Mouse (Mus musculus) stomach, embryonic 16.5 days (tissue): ENCODE data around the gene V1rd19. TPM values are rescaled to one million over a fixed set of nuclear protein-coding genes. Genes with fewer than 3 reads are reported as not detected.
"Not testable (repeated sequence)": the region's sequence is repeated elsewhere in the genome, so short reads cannot be mapped to it uniquely, and the experiment has no call there.

Source experiments
- ATAC-seq: fragments of 200-750 bp; cut with Nextera tagmentation; 2 replicates; pipeline ENCODE4 v1.8.0; 2017; ENCODE audit warnings: moderate number of reproducible peaks, moderate TSS enrichment; ENCODE audit not compliant: insufficient read depth, low FRiP score
- H3K27ac ChIP-seq: fragments of 300-500 bp; sonication (generic); 2 replicates; pipeline ENCODE4 v1.5.1; 2014; ENCODE audit warnings: low read length
- H3K27me3 ChIP-seq: fragments of 300-500 bp; sonication (generic); 2 replicates; pipeline ENCODE4 v1.6.1; 2014; ENCODE audit warnings: low read length, control low read depth, mixed read lengths; ENCODE audit not compliant: control insufficient read depth, insufficient read depth
- H3K36me3 ChIP-seq: fragments of 300-500 bp; sonication (generic); 2 replicates; pipeline ENCODE4 v1.6.1; 2014; ENCODE audit warnings: low read length; ENCODE audit not compliant: control insufficient read depth, insufficient read depth
- H3K4me1 ChIP-seq: fragments of 300-500 bp; sonication (generic); 2 replicates; pipeline ENCODE4 v1.6.1; 2014; ENCODE audit warnings: low read length, control low read depth, mixed read lengths; ENCODE audit not compliant: control insufficient read depth, insufficient read depth
- H3K4me2 ChIP-seq: fragments of 300-500 bp; sonication (generic); 2 replicates; pipeline ENCODE4 v1.6.1; 2014; ENCODE audit warnings: low read depth, low read length, mixed read lengths
- H3K4me3 ChIP-seq: fragments of 300-500 bp; sonication (generic); replicated peaks from 2 replicates; pipeline ENCODE4 v1.5.1; 2014; ENCODE audit warnings: mild to moderate bottlenecking, low read length
- H3K9ac ChIP-seq: fragments of 300-500 bp; sonication (generic); 2 replicates; pipeline ENCODE4 v1.6.1; 2014; ENCODE audit warnings: low read length
- H3K9me3 ChIP-seq: fragments of 300-500 bp; sonication (generic); replicated peaks from 2 replicates; pipeline ENCODE4 v1.6.1; 2016; ENCODE audit warnings: low read length, control low read depth; ENCODE audit not compliant: control insufficient read depth
- WGBS: fragments of 180-500 bp; shearing (Covaris S2); extraction: QIAGEN DNeasy Blood & Tissue Kit; methylation state at CpG from one replicate; pipeline ENCODE4 v1.1.7; 2014; 5-methylcytosine and 5-hydroxymethylcytosine counted together
- polyA plus RNA-seq: library from polyadenylated mRNA; unstranded; fragments of >200 nt; fragmentation: Nextera tagmentation; extraction: Ambion mirVana; gene quantifications from 2 replicates; pipeline ENCODE4 v1.2.1, GENCODE M21; 2015

The V1rd19 gene
- polyA plus RNA-seq, result not detected in 2 replicates

DNA sequence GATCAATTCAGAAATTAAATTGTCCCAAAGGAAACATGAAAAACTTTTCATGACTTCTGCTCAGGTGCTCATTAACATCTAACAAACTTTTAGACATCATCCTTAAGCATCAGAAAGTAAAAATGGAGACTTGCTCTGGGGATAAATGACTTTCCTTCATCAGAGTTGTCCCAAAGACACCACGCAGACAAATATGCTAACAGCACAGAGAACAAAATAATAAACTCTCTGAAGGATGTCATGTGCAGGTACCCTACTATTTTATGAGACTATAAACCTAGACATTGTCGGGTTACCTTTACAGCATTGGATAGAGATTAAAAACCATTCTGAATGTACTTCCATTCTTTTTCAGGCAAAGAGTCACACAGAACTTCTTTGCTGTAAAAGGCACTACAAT, at the start of gene V1rd19:
Gene V1rd19, plus strand, starts transcription at position 301 of the 400 bp plus-strand sequence.
- H3K9me3 ChIP-seq, result peaks cover 3% of the 10 kb centered on the region; the same call in 1 of the 2 replicates
- H3K9ac ChIP-seq, result no peak within 1 kb of the TSS
- H3K27me3 ChIP-seq, result no peaks in the 10 kb centered on the region
- H3K4me3 ChIP-seq, result no peak within 1 kb of the TSS
- no peaks in the 10 kb centered on the region for H3K36me3 ChIP-seq
- no peaks in the 10 kb centered on the region for H3K4me1 ChIP-seq
- H3K4me2 ChIP-seq, result no peak within 1 kb of the TSS
- 56% methylated on average over 2 of the region's 2 CpGs for WGBS
- no peak within 1 kb of the TSS for H3K27ac ChIP-seq
- no peak for ATAC-seq

GRCm38 (mm10) chr7:23968044-23968443, 33.4 kb upstream of the V1rd19 start:
- not testable (repeated sequence) for H3K4me3 ChIP-seq, H3K36me3 ChIP-seq, ATAC-seq, H3K9me3 ChIP-seq, H3K27ac ChIP-seq, H3K4me1 ChIP-seq, H3K27me3 ChIP-seq, H3K9ac ChIP-seq, H3K4me2 ChIP-seq
- 36% methylated on average over 3 of the region's 3 CpGs for WGBS

- not testable (repeated sequence) for H3K4me2 ChIP-seq
- 75% methylated on average over 8 of the region's 9 CpGs for WGBS
Observed at GRCm38 (mm10) chr7:23974315-23974714, 27.2 kb upstream of the V1rd19 start, which contains the start of gene Vmn1r181. Gene Vmn1r181, plus strand, starts transcription at chr7:23974615.

GRCm38 (mm10) chr7:24052660-24053304, 51.3 kb downstream of the V1rd19 start, which contains the start of gene Vmn1r183:
Gene Vmn1r183, plus strand, starts transcription at chr7:24053254.
- 71% methylated on average over 4 of the region's 4 CpGs for WGBS
- H3K27ac ChIP-seq, result no peak within 1 kb of the TSS
- no peaks in the 10 kb centered on the region for H3K27me3 ChIP-seq
- no peak within 1 kb of the TSS for H3K4me3 ChIP-seq
- ATAC-seq, result no peak
- H3K4me2 ChIP-seq, result no peak within 1 kb of the TSS
- H3K9me3 ChIP-seq, result no peaks in the 10 kb centered on the region
- no peaks in the 10 kb centered on the region for H3K4me1 ChIP-seq
- H3K36me3 ChIP-seq, result no peaks in the 10 kb centered on the region
- H3K9ac ChIP-seq, result no peak within 1 kb of the TSS

More at GRCm38 (mm10) chr7:23974315-23974714, 27.2 kb upstream of the V1rd19 start, which contains the start of gene Vmn1r181:
- not testable (repeated sequence) for H3K4me3 ChIP-seq, H3K27ac ChIP-seq, H3K27me3 ChIP-seq, H3K9me3 ChIP-seq, H3K36me3 ChIP-seq, H3K9ac ChIP-seq, ATAC-seq, H3K4me1 ChIP-seq

Other genes starting within 250 kb of the V1rd19 start
- not detected in 2 replicates for gene Vmn1r174, start 249.4 kb upstream of the V1rd19 start, polyA plus RNA-seq
- not detected in 2 replicates for gene Vmn1r175, start 191.0 kb upstream of the V1rd19 start, polyA plus RNA-seq
- gene Vmn1r176, start 164.3 kb upstream of the V1rd19 start, polyA plus RNA-seq, result not detected in 2 replicates
- gene Vmn1r177, start 135.2 kb upstream of the V1rd19 start, polyA plus RNA-seq, result not detected in 2 replicates
- gene Vmn1r178, start 109.7 kb upstream of the V1rd19 start, polyA plus RNA-seq, result not detected in 2 replicates
- gene Vmn1r179, start 74.7 kb upstream of the V1rd19 start, polyA plus RNA-seq, result not detected in 2 replicates
- not detected in 2 replicates for gene Vmn1r180, start 51.1 kb upstream of the V1rd19 start, polyA plus RNA-seq
- not detected in 2 replicates for gene Vmn1r181, start 27.1 kb upstream of the V1rd19 start, polyA plus RNA-seq
- not detected in 2 replicates for gene Vmn1r183, start 51.6 kb downstream of the V1rd19 start, polyA plus RNA-seq
- gene Zfp180, start 80.2 kb downstream of the V1rd19 start, polyA plus RNA-seq, result 17.8 and 20.0 TPM in 2 replicates
- 6.1 and 6.9 TPM in 2 replicates for gene Zfp112, start 110.6 kb downstream of the V1rd19 start, polyA plus RNA-seq
- gene Zfp235, start 132.5 kb downstream of the V1rd19 start, polyA plus RNA-seq, result 14.7 and 18.9 TPM in 2 replicates
- 5.8 and 6.3 TPM in 2 replicates for gene Zfp114, start 173.4 kb downstream of the V1rd19 start, polyA plus RNA-seq
- 10.2 and 12.5 TPM in 2 replicates for gene Zfp111, start 209.8 kb downstream of the V1rd19 start, polyA plus RNA-seq
- 5.4 and 6.3 TPM in 2 replicates for gene Zfp109, start 235.9 kb downstream of the V1rd19 start, polyA plus RNA-seq